Mouse (Mus musculus): Measurements from ENCODE around the gene Lgr6.

- TF ChIP-seq CTCF (IDR thresholded peaks at IDR 0.05; ENCODE audit: borderline replicate concordance, extremely low read depth, insufficient read depth, insufficient read length) (no peak), POLR2A (IDR thresholded peaks at IDR 0.05; ENCODE audit: borderline replicate concordance, extremely low read depth, insufficient read depth, insufficient read length, poor library complexity, severe bottlenecking) (no peak)
Observed at GRCm38 (mm10) chr1:135125990-135126389, 20.9 kb upstream of the Lgr6 start.

Measured in brain, embryonic 14.5 days (tissue).